Mouse (Mus musculus) adrenal gland, adult 18-20 months (tissue): ENCODE measurements around the gene Boc. TPM values are rescaled to one million over a fixed set of nuclear protein-coding genes. Genes with fewer than 3 reads are reported as not detected.

ENCODE experiments used
- DNase-seq, 2 experiments: peaks; one replicate each; pipeline ENCODE4 v3.0.0; 2021 to 2022; ENCODE audit warnings: low spot score in 2 of 2
- total RNA-seq, 2 experiments: library from RNA; stranded (reverse); gene quantifications; 1 replicate in 1 of 2; 2 replicates in 1 of 2; pipeline ENCODE4 v1.2.3; 2021

Boc gene
- total RNA-seq, 2 experiments from 2014 or later: 25.2 to 48.5 TPM

GRCm38 (mm10) chr16:44530829-44531228, 27.9 kb downstream of the Boc start:
- no peak for DNase-seq

- no peak for DNase-seq
Observed at GRCm38 (mm10) chr16:44530191-44530590, 28.5 kb downstream of the Boc start.

GRCm38 (mm10) chr16:44529691-44530090, 29.0 kb downstream of the Boc start:
- no peak for DNase-seq

GRCm38 (mm10) chr16:44528955-44529354, 29.7 kb downstream of the Boc start:
- no peak for DNase-seq

- DNase-seq: no peak
Observed at GRCm38 (mm10) chr16:44527218-44527905, 31.3 kb downstream of the Boc start.

- DNase-seq: no peak
Observed at GRCm38 (mm10) chr16:44526689-44527088, 32.0 kb downstream of the Boc start.

GRCm38 (mm10) chr16:44526044-44526443, 32.7 kb downstream of the Boc start:
- no peak for DNase-seq

GRCm38 (mm10) chr16:44523595-44523994, 35.1 kb downstream of the Boc start:
- no peak for DNase-seq

GRCm38 (mm10) chr16:44516498-44516897, 42.2 kb downstream of the Boc start:
- DNase-seq: no peak

GRCm38 (mm10) chr16:44510521-44511213, 48.0 kb downstream of the Boc start:
- no peak for DNase-seq

GRCm38 (mm10) chr16:44509458-44510344, 49.0 kb downstream of the Boc start:
- DNase-seq: no peak

- DNase-seq: no peak
Observed at GRCm38 (mm10) chr16:44508772-44509171, 49.9 kb downstream of the Boc start.

GRCm38 (mm10) chr16:44508025-44508424, 50.7 kb downstream of the Boc start:
- DNase-seq: no peak

GRCm38 (mm10) chr16:44507027-44507929, 51.4 kb downstream of the Boc start:
- no peak for DNase-seq

GRCm38 (mm10) chr16:44505243-44505642, 53.5 kb downstream of the Boc start:
- no peak for DNase-seq

- DNase-seq: no peak
Observed at GRCm38 (mm10) chr16:44502895-44503575, 55.7 kb downstream of the Boc start.

- DNase-seq: no peak
Observed at GRCm38 (mm10) chr16:44502325-44502724, 56.4 kb downstream of the Boc start.

- no peak for DNase-seq
Observed at GRCm38 (mm10) chr16:44501783-44502182, 56.9 kb downstream of the Boc start.

- no peak for DNase-seq
Observed at GRCm38 (mm10) chr16:44498447-44498846, 60.2 kb downstream of the Boc start.

- DNase-seq: no peak
Observed at GRCm38 (mm10) chr16:44496971-44497464, 61.7 kb downstream of the Boc start.
